Mouse (Mus musculus) adrenal gland, adult 2 months (tissue): ENCODE measurements around the gene Son. TPM values are rescaled to one million over a fixed set of nuclear protein-coding genes. Genes with fewer than 3 reads are reported as not detected.
A peak's percentile ranks its signal among the peaks of the same experiment; 100 is the strongest.

Experiments used
- DNase-seq: peaks from one replicate; pipeline ENCODE4 v3.0.0; 2021
- long read RNA-seq: library from polyadenylated mRNA; stranded (forward); transcript quantifications from one replicate; pipeline ENCODE4 v2.0.0, GENCODE M21; 2021
- polyA plus RNA-seq: library from polyadenylated mRNA; depleted of rRNA; stranded (reverse); fragments of >200 nt; gene quantifications from 2 replicates; pipeline ENCODE4 v1.2.3, GENCODE M21; 2012; rRNA removed
- total RNA-seq, 2 experiments: library from RNA; stranded (reverse); gene quantifications; 2 replicates each; pipeline ENCODE4 v1.2.3; 2021

Son gene
- total RNA-seq, result 100 to 1,000 TPM; 190 to 239 TPM
- polyA plus RNA-seq, result 104 and 109 TPM in 2 replicates
- long read RNA-seq, partial matches to known transcripts, result 51 of 53 reads
- long read RNA-seq, other reads (novel, unspliced or antisense), result 2 of 53 reads

GRCm38 (mm10) chr16:91647461-91648219 is at the start of gene Son:
TSS of gene Son (plus strand) at chr16:91647506.
- DNase-seq, result peak; percentile 97

- DNase-seq, result peak; percentile 100
These were observed 49.7 kb upstream of the Son start, which contains the start of gene Tmem50b for GRCm38 (mm10) chr16:91597672-91598010. TSS of gene Tmem50b (minus strand) at chr16:91597800.

GRCm38 (mm10) chr16:91599242-91599641 is 48.1 kb upstream of the Son start:
- no peak for DNase-seq

GRCm38 (mm10) chr16:91601081-91601480 is 46.2 kb upstream of the Son start:
- DNase-seq, result no peak

GRCm38 (mm10) chr16:91601693-91602092 is 45.6 kb upstream of the Son start:
- no peak for DNase-seq

- DNase-seq, result no peak
These were observed 42.1 kb upstream of the Son start for GRCm38 (mm10) chr16:91605156-91605555.

- DNase-seq, result no peak
These were observed 40.3 kb upstream of the Son start for GRCm38 (mm10) chr16:91606958-91607357.

GRCm38 (mm10) chr16:91609501-91610245 is 37.6 kb upstream of the Son start:
- DNase-seq, result peak; percentile 84

GRCm38 (mm10) chr16:91611248-91611647 is 36.1 kb upstream of the Son start:
- DNase-seq, result peak; percentile 36

- peak; percentile 62 for DNase-seq
These were observed 34.8 kb upstream of the Son start for GRCm38 (mm10) chr16:91612525-91612924.

- no peak for DNase-seq
These were observed 32.8 kb upstream of the Son start for GRCm38 (mm10) chr16:91614552-91614951.

- peak; percentile 90 for DNase-seq
These were observed 28.5 kb upstream of the Son start, which contains the start of gene Dnajc28 for GRCm38 (mm10) chr16:91618511-91619501. TSS of gene Dnajc28 (minus strand) at chr16:91619026.

GRCm38 (mm10) chr16:91620185-91620584 is 27.1 kb upstream of the Son start:
- no peak for DNase-seq

- DNase-seq, result no peak
These were observed 26.3 kb upstream of the Son start for GRCm38 (mm10) chr16:91620991-91621390.

GRCm38 (mm10) chr16:91623074-91623473 is 24.2 kb upstream of the Son start:
- DNase-seq, result no peak

- no peak for DNase-seq
These were observed 19.5 kb upstream of the Son start for GRCm38 (mm10) chr16:91627831-91628230.

GRCm38 (mm10) chr16:91628673-91629072 is 18.6 kb upstream of the Son start:
- DNase-seq, result no peak

- no peak for DNase-seq
These were observed 17.6 kb upstream of the Son start for GRCm38 (mm10) chr16:91629749-91630148.

- DNase-seq, result no peak
These were observed 16.7 kb upstream of the Son start for GRCm38 (mm10) chr16:91630584-91630983.

- peak; percentile 86 for DNase-seq
These were observed 14.9 kb upstream of the Son start for GRCm38 (mm10) chr16:91632439-91632838.

GRCm38 (mm10) chr16:91632940-91633339 is 14.4 kb upstream of the Son start:
- no peak for DNase-seq

- no peak for DNase-seq
These were observed 13.7 kb upstream of the Son start for GRCm38 (mm10) chr16:91633641-91634040.
